Mouse (Mus musculus) midbrain, embryonic 10.5 days (tissue): ENCODE measurements at regions not wholly inside any gene's neighbourhood (a gene's known extent, or its start where the extent isn't known, plus 50 kb on each side); places are given as distances from the start of the nearest gene placed in this dataset.
A peak's percentile ranks its signal among the peaks of the same experiment; 100 is the strongest.

ENCODE experiments used
- DNase-seq: peaks from one replicate; pipeline ENCODE4 v3.0.0-alpha.2; 2017; ENCODE audit warnings: low spot score
- H3K27ac ChIP-seq: fragments of 300-500 bp; sonication (generic); replicated peaks from 2 replicates; pipeline ENCODE4 v1.5.1; 2016; ENCODE audit warnings: mild to moderate bottlenecking
- H3K27me3 ChIP-seq: fragments of 300-500 bp; sonication (generic); 2 replicates; pipeline ENCODE4 v1.6.1; 2016; ENCODE audit warnings: low read depth, mild to moderate bottlenecking; ENCODE audit not compliant: poor library complexity, severe bottlenecking
- H3K36me3 ChIP-seq: fragments of 300-500 bp; sonication (generic); 2 replicates; pipeline ENCODE4 v1.6.1; 2016; ENCODE audit warnings: mild to moderate bottlenecking, moderate library complexity
- H3K4me1 ChIP-seq: fragments of 300-500 bp; sonication (generic); 2 replicates; pipeline ENCODE4 v1.6.1; 2016
- H3K4me3 ChIP-seq: fragments of 300-500 bp; sonication (generic); 2 replicates; pipeline ENCODE4 v1.5.1; 2016; ENCODE audit warnings: mild to moderate bottlenecking, moderate library complexity
- H3K9me3 ChIP-seq: fragments of 300-500 bp; sonication (generic); replicated peaks from 2 replicates; pipeline ENCODE4 v1.6.1; 2016; ENCODE audit warnings: mild to moderate bottlenecking
- WGBS: fragments of 180-500 bp; shearing (Covaris S2); methylation state at CpG from one replicate; pipeline ENCODE4 v1.1.7; 2016; 5-methylcytosine and 5-hydroxymethylcytosine counted together

GRCm38 (mm10) chr9:99800076-99800475 is 75.9 kb downstream of the Sox14 start:
- H3K27ac ChIP-seq, result peak overlapping the region; percentile 83
- peaks cover 55% of the 10 kb centered on the region for H3K4me1 ChIP-seq
- DNase-seq, result peak; percentile 51
- H3K27me3 ChIP-seq, result peaks cover 54% of the 10 kb centered on the region
- no peaks in the 10 kb centered on the region for H3K36me3 ChIP-seq
- under 1% methylated on average over 13 of the region's 13 CpGs for WGBS
- H3K9me3 ChIP-seq, result no peaks in the 10 kb centered on the region
- peak overlapping the region; percentile 52 for H3K4me3 ChIP-seq

- Histone ChIP-seq H3K4me1 (peaks cover 55% of the 10 kb centered on the region), H3K27me3 (peaks cover 54% of the 10 kb centered on the region), H3K36me3 (no peaks in the 10 kb centered on the region), H3K4me3 (peak overlapping the region; percentile 52), H3K9me3 (no peaks in the 10 kb centered on the region), H3K27ac (peak overlapping the region; percentile 83)
- peak; percentile 86 for DNase-seq
- 1% methylated on average over 16 of the region's 16 CpGs for WGBS
Measured at GRCm38 (mm10) chr9:99799387-99800021, 76.5 kb downstream of the Sox14 start.

DNA sequence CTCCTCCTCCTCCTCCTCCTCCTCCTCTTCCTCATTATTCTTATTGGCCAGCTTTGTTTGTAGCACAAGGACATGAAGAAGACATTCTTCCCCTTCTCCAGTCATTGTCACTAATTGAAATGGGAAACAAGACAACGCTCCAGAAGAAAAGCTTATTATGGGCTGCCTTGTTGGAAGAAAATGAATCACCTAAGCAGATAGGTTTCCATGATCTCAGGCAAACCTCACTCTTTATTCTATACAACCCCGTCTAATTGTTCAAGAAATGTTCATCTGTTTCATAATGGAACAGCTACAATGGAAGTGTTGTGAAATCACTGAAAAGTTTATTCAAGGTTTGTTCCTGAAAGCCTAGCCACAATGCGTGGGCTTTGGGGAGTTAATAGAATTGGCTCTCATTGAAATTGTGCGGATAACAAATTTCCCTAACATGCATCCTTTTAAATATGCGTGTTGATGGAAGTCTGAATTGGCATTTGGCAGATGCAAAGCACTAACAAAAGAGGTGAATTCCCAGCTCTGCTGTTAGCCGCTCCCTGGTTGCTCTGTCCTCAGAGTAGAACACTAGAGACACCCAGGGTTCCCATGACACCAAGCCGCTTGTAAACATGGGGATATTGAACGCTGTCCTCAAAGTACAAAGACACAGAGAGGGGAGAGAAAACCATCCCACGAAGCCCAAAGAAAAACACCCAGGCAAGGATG is 78.8 kb downstream of the Sox14 start:
- Histone ChIP-seq H3K27ac (peak overlapping the region; percentile 53), H3K36me3 (no peaks in the 10 kb centered on the region), H3K9me3 (no peaks in the 10 kb centered on the region), H3K27me3 (peaks cover 53% of the 10 kb centered on the region), H3K4me1 (peaks cover 55% of the 10 kb centered on the region), H3K4me3 (no peak overlapping the region)
- peak; percentile 48 for DNase-seq
- WGBS, result 26% methylated on average over 9 of the region's 9 CpGs

- Histone ChIP-seq H3K4me1 (peaks cover 23% of the 10 kb centered on the region), H3K4me3 (no peak overlapping the region), H3K9me3 (no peaks in the 10 kb centered on the region), H3K27ac (no peak overlapping the region), H3K36me3 (no peaks in the 10 kb centered on the region), H3K27me3 (peaks cover 64% of the 10 kb centered on the region)
- no peak for DNase-seq
- 89% methylated on average over 7 of the region's 7 CpGs for WGBS
Measured at GRCm38 (mm10) chr9:99792700-99793099, 75.6 kb upstream of the Cldn18 start.

DNA sequence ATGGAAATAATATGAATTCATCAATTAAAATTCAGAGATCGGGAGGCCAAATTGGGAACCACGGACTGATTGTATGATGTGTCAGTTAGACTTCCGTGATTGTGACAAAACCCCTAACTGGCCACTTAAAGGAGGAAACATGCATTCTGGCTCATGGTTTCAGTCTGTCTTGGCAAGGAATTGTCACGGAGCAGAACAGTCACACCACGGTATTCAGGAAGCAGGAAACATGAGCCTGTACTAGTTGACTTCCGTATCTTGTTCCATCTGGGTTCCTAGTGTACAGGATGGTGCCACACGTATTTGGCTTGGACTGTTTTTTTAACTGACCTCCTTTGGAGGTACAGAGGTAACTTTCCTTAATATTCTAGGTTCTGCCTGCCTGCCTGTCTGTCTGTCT is 69.8 kb upstream of the Cldn18 start:
- no peaks in the 10 kb centered on the region for H3K9me3 ChIP-seq
- H3K36me3 ChIP-seq, result no peaks in the 10 kb centered on the region
- peaks cover 23% of the 10 kb centered on the region for H3K27me3 ChIP-seq
- no peak for DNase-seq
- 87% methylated on average over 7 of the region's 7 CpGs for WGBS
- H3K27ac ChIP-seq, result no peak overlapping the region
- no peak overlapping the region for H3K4me3 ChIP-seq
- no peaks in the 10 kb centered on the region for H3K4me1 ChIP-seq

GRCm38 (mm10) chr9:99783156-99783555 is 66.1 kb upstream of the Cldn18 start:
- H3K27ac ChIP-seq, result no peak overlapping the region
- no peaks in the 10 kb centered on the region for H3K27me3 ChIP-seq
- peaks cover 5% of the 10 kb centered on the region for H3K4me1 ChIP-seq
- H3K9me3 ChIP-seq, result no peaks in the 10 kb centered on the region
- DNase-seq, result no peak
- H3K36me3 ChIP-seq, result no peaks in the 10 kb centered on the region
- WGBS, result 67% methylated on average over 2 of the region's 2 CpGs
- no peak overlapping the region for H3K4me3 ChIP-seq

DNA sequence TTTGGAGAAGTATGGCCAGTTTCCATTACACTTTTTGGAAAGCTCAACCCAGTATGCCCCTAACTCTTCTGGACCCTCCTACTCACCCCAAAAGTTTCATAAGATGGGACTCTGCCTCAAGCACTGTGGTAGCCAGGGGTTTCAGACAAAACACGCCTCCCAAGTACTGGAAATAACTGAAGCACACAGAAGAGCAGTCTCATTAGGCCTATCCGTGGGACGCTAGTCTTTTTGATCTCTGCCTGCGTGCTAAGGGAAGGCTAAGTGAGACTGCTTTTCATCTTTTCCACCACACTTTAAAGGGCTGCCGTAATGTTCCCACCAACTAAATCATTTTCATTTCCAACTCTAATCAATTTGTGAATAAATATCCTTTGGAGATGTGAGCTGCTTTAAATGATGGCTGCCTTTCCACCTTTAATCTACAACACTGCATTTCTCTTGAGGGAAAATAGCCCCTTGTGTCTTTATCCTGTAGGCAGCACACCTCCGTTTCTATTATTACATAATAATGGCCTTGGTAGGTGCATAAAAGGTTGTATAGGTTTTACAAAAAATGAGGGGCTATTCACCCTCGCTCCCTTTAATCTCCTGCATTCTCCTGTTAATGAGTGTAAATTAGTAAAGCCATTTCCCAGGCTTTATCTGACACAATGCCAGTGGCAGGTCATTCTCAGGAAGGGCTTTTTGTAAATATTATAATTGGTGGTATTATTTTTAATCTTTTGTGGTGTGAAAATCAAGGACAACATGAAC is 65.5 kb upstream of the Cldn18 start:
- DNase-seq, result no peak
- Histone ChIP-seq H3K27me3 (no peaks in the 10 kb centered on the region), H3K9me3 (no peaks in the 10 kb centered on the region), H3K4me1 (peaks cover 5% of the 10 kb centered on the region), H3K27ac (no peak overlapping the region), H3K36me3 (no peaks in the 10 kb centered on the region), H3K4me3 (no peak overlapping the region)
- WGBS, result 54% methylated on average over 7 of the region's 7 CpGs

DNA sequence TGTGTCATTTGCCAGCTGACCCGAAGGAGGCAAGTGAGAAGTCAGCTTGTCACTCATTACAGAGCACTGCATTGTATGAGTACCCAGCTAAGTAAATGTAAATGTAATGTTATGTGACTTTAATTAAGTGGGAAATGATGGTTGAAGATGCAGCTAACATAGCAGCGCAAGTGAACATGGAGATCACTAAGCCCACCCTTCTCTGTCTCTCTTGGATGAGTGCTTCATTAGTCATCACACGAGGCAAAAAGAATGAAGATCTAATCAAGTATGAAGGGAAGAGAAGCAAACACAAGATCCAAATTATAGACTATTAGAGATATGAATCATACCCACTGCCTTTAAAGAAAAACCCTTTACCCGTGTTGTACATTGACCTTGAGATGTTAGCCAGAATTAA is 61.8 kb upstream of the Cldn18 start:
- H3K4me1 ChIP-seq, result peaks cover 10% of the 10 kb centered on the region
- no peaks in the 10 kb centered on the region for H3K27me3 ChIP-seq
- no peak for DNase-seq
- no peak overlapping the region for H3K4me3 ChIP-seq
- WGBS, result 84% methylated on average over 4 of the region's 4 CpGs
- H3K36me3 ChIP-seq, result no peaks in the 10 kb centered on the region
- no peak overlapping the region for H3K27ac ChIP-seq
- H3K9me3 ChIP-seq, result no peaks in the 10 kb centered on the region

DNA sequence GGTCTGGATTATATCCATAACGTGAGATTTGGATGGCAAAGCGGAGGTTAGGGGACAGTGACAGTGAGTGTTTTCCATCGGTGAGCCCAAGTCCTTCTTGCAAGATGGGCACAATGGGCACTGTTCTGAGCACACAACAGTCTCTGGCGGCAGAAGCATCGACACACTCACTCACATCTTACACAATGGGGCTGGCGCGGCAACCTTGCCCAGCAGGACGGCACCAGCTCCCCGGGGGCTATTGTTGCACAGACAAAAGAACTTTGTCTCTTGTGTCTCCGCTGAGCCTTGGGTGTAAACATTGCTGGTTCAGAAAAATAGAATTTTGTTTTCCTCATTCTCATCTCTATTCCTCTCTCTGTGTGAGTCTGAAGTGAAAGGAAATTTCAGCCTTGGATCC is 53.6 kb upstream of the Cldn18 start:
- Histone ChIP-seq H3K4me1 (peaks cover 13% of the 10 kb centered on the region), H3K27me3 (peaks cover 20% of the 10 kb centered on the region), H3K9me3 (no peaks in the 10 kb centered on the region), H3K27ac (peak overlapping the region; percentile 68), H3K4me3 (peak overlapping the region; percentile 32; the same call in 1 of the 2 replicates), H3K36me3 (no peaks in the 10 kb centered on the region)
- peak; percentile 37 for DNase-seq
- 6% methylated on average over 10 of the region's 10 CpGs for WGBS
